Mouse (Mus musculus) limb, embryonic 13.5 days (tissue): Measurements from ENCODE around the gene Gm13695. TPM values are rescaled to one million over a fixed set of nuclear protein-coding genes. Genes with fewer than 3 reads are reported as not detected.
"Not testable (repeated sequence)": the region's sequence is repeated elsewhere in the genome, so short reads cannot be mapped to it uniquely, and the experiment has no call there.

ENCODE experiments used
- ATAC-seq: fragments of 200-750 bp; cut with Nextera tagmentation; 2 replicates; pipeline ENCODE4 v1.8.0; 2017; ENCODE audit warnings: low read depth, moderate number of reproducible peaks, moderate TSS enrichment; ENCODE audit not compliant: low FRiP score
- H3K27ac ChIP-seq: fragments of 300-500 bp; sonication (generic); 2 replicates; pipeline ENCODE4 v1.5.1; 2015; ENCODE audit warnings: inconsistent platforms, mild to moderate bottlenecking, moderate library complexity
- H3K27me3 ChIP-seq: fragments of 300-500 bp; sonication (generic); 2 replicates; pipeline ENCODE4 v1.6.1; 2015; ENCODE audit warnings: mild to moderate bottlenecking, inconsistent platforms
- H3K36me3 ChIP-seq: fragments of 300-500 bp; sonication (generic); 2 replicates; pipeline ENCODE4 v1.6.1; 2015; ENCODE audit warnings: inconsistent platforms, mild to moderate bottlenecking, moderate library complexity
- H3K4me1 ChIP-seq: fragments of 300-500 bp; sonication (generic); 2 replicates; pipeline ENCODE4 v1.6.1; 2015; ENCODE audit warnings: inconsistent platforms
- H3K4me2 ChIP-seq: fragments of 300-500 bp; sonication (generic); replicated peaks from 2 replicates; pipeline ENCODE4 v1.6.1; 2015; ENCODE audit warnings: inconsistent platforms, mild to moderate bottlenecking, moderate library complexity
- H3K4me3 ChIP-seq: fragments of 300-500 bp; sonication (generic); 2 replicates; pipeline ENCODE4 v1.5.1; 2015; ENCODE audit warnings: moderate library complexity, mild to moderate bottlenecking, inconsistent platforms
- H3K9ac ChIP-seq: fragments of 300-500 bp; sonication (generic); 2 replicates; pipeline ENCODE4 v1.6.1; 2015; ENCODE audit warnings: mild to moderate bottlenecking, inconsistent platforms
- H3K9me3 ChIP-seq: fragments of 300-500 bp; sonication (generic); 2 replicates; pipeline ENCODE4 v1.6.1; 2016; ENCODE audit warnings: inconsistent platforms
- WGBS: fragments of 180-500 bp; shearing (Covaris S2); methylation state at CpG from one replicate; pipeline ENCODE4 v1.1.7; 2015; 5-methylcytosine and 5-hydroxymethylcytosine counted together
- polyA plus RNA-seq: library from polyadenylated mRNA; unstranded; fragments of >200 nt; fragmentation: Nextera tagmentation; extraction: Ambion mirVana; gene quantifications from 2 replicates; pipeline ENCODE4 v1.2.1, GENCODE M21; 2015

Gm13695 gene
- polyA plus RNA-seq, 1 experiment from 2014 or later: not detected

DNA sequence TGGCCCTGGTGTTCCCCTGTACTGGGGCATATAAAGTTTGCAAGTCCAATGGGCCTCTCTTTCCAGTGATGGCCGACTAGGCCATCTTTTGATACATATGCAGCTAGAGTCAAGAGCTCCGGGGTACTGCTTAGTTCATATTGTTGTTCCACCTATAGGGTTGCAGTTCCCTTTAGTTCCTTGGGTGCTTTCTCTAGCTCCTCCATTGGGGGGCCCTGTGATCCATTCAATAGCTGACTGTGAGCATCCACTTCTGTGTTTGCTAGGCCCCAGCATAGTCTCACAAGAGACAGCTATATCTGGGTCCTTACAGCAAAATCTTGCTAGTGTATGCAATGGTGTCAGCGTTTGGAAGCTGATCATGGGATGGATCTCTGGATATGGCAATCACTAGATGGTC, 27.4 kb downstream of the Gm13695 start:
- not testable (repeated sequence) for H3K4me3 ChIP-seq, H3K9ac ChIP-seq, H3K4me1 ChIP-seq, H3K9me3 ChIP-seq, ATAC-seq, H3K36me3 ChIP-seq, H3K27me3 ChIP-seq, H3K4me2 ChIP-seq, H3K27ac ChIP-seq
- 100% methylated on average over 1 of the region's 3 CpGs for WGBS

DNA sequence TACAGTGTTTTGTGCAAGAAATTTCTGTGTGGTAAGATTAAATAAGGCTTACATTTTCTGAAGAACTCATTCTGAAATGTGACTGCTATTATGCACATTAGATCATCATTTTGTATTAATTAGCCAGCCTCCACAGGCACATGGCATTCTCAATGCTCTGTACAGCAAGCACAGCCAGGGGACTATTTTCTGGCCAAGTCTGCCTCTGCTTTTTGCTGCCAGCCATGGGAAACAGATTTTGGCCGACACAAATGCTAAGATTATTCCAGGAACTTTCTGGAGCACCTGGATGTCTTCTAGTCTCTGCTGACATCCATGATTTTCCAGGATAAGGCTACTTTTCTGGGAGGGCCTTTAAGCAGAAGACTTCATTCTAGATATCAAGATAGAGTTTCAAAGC, 41.8 kb downstream of the Gm13695 start:
- 58% methylated on average over 1 of the region's 1 CpGs for WGBS

DNA sequence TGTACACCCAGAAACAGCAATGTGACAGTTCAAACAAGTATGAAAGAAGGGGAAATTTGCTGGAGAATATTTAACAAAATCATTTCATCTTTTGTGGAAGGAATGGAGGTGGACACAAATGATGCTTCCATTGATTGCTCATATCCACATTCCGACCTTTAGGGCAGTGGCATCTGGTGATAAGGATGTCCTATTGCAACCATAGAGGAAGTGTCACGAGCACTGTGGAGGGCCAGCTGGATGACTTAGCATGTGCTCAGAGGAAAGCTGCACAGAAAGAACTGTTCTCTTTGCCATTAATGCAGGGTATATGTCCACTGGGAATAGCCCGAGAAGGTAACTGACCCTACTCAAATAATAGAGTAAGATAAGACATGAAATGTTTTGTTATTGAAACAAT, 42.7 kb downstream of the Gm13695 start:
- no peak overlapping the region for H3K4me3 ChIP-seq
- H3K36me3 ChIP-seq: no peaks in the 10 kb centered on the region
- no peak for ATAC-seq
- WGBS: 80% methylated on average over 3 of the region's 3 CpGs
- no peaks in the 10 kb centered on the region for H3K9me3 ChIP-seq
- no peak overlapping the region for H3K9ac ChIP-seq
- no peak overlapping the region for H3K27ac ChIP-seq
- H3K27me3 ChIP-seq: no peaks in the 10 kb centered on the region
- no peaks in the 10 kb centered on the region for H3K4me1 ChIP-seq
- no peak overlapping the region for H3K4me2 ChIP-seq

More for the DNA sequence above, 41.8 kb downstream of the Gm13695 start:
- ATAC-seq: no peak
- H3K4me1 ChIP-seq: no peaks in the 10 kb centered on the region
- no peak overlapping the region for H3K4me2 ChIP-seq
- H3K4me3 ChIP-seq: no peak overlapping the region
- H3K9me3 ChIP-seq: no peaks in the 10 kb centered on the region
- no peak overlapping the region for H3K27ac ChIP-seq
- H3K27me3 ChIP-seq: no peaks in the 10 kb centered on the region
- H3K9ac ChIP-seq: no peak overlapping the region
- no peaks in the 10 kb centered on the region for H3K36me3 ChIP-seq

DNA sequence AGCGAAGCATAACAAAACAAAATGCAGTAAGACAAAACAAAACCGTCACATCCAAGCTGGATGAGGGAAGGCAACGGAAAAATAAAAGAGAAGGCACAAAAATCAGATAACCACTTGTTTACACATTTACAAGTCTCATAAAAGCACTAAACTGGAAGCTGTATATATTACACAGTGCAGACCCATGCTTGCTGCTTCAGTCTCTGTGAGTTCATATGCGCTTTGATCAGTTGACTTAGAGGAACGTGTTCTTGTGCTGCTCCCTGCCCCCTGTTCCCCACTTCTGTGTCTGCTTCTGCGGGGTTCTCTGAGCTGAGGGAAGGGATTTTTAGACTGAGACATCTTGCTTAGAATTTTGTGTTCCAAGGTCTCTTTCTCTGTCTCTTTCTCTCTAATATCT, 47.5 kb downstream of the Gm13695 start:
- ATAC-seq: no peak

DNA sequence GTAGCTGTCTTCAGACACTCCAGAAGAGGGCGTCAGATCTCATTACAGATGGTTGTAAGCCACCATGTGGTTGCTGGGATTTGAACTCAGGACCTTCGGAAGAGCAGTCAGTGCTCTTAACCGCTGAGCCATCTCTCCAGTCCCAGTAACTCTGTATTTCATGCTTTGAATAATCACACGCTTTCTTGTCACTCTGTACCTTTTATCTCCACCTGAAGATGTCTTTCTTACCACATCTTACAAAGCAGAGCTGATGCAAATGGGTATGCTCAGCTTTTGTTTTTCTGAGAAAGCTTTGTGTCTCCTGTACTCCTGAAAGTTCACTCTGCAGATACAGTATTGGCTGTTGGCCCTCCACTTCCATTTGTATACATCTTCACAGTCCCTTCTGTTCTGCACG, 49.2 kb downstream of the Gm13695 start:
- not testable (repeated sequence) for H3K4me1 ChIP-seq, H3K36me3 ChIP-seq, H3K9ac ChIP-seq, H3K27me3 ChIP-seq, ATAC-seq, H3K9me3 ChIP-seq, H3K4me2 ChIP-seq, H3K27ac ChIP-seq, H3K4me3 ChIP-seq
- WGBS: 79% methylated on average over 5 of the region's 5 CpGs

More for the DNA sequence above, 47.5 kb downstream of the Gm13695 start:
- Histone ChIP-seq H3K4me2 (no peak overlapping the region), H3K27ac (no peak overlapping the region), H3K4me3 (no peak overlapping the region), H3K9me3 (no peaks in the 10 kb centered on the region), H3K4me1 (no peaks in the 10 kb centered on the region), H3K27me3 (no peaks in the 10 kb centered on the region), H3K9ac (no peak overlapping the region), H3K36me3 (no peaks in the 10 kb centered on the region)
- WGBS: 58% methylated on average over 6 of the region's 6 CpGs

DNA sequence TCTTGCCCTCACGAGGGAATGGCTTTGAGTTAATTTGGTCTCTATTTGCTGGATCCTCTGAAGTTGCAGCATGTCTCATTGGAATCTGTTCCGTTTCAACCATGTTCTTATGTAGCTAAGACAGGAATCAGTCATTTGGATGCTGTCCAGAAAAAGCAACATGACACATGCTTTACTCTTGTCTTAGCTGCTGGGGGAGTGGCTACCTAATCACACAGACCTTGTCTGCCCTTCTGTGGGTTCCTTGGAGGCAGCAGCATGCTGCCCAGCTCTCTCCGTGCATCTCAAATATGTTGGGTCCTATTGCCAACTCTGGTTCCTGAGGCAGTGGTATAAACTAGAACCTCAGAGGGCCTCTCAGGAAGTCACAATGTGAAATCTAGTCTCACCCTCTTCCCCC, 51.2 kb downstream of the Gm13695 start:
- no peak overlapping the region for H3K9ac ChIP-seq
- no peaks in the 10 kb centered on the region for H3K27me3 ChIP-seq
- no peaks in the 10 kb centered on the region for H3K4me1 ChIP-seq
- 50% methylated on average over 3 of the region's 3 CpGs for WGBS
- H3K4me3 ChIP-seq: no peak overlapping the region
- no peaks in the 10 kb centered on the region for H3K9me3 ChIP-seq
- H3K4me2 ChIP-seq: no peak overlapping the region
- no peak for ATAC-seq
- H3K36me3 ChIP-seq: no peaks in the 10 kb centered on the region
- no peak overlapping the region for H3K27ac ChIP-seq

Other genes starting within 250 kb of the Gm13695 start
- gene Itgav, start 242.9 kb upstream of the Gm13695 start, polyA plus RNA-seq: 70.1 and 70.2 TPM in 2 replicates
- gene Fam171b, start 154.7 kb upstream of the Gm13695 start, polyA plus RNA-seq: 18.1 and 18.6 TPM in 2 replicates
- gene Zswim2, start 26.1 kb upstream of the Gm13695 start, polyA plus RNA-seq: not detected in 2 replicates
- gene Gm13698, start 11.6 kb upstream of the Gm13695 start, polyA plus RNA-seq: not detected in 2 replicates
- not detected in 2 replicates for gene Gm13693, start 5.8 kb upstream of the Gm13695 start, polyA plus RNA-seq
- gene Gm13696, start 5.8 kb downstream of the Gm13695 start, polyA plus RNA-seq: not detected in 2 replicates
- not detected in 2 replicates for gene Gm13694, start 11.6 kb downstream of the Gm13695 start, polyA plus RNA-seq
- not detected in 2 replicates for gene Gm13697, start 17.4 kb downstream of the Gm13695 start, polyA plus RNA-seq
- not detected in 2 replicates for gene Gm13691, start 23.2 kb downstream of the Gm13695 start, polyA plus RNA-seq